Mouse (Mus musculus) forebrain, embryonic 10.5 days (tissue): Measurements from ENCODE around the gene Zcchc4. TPM values are rescaled to one million over a fixed set of nuclear protein-coding genes. Genes with fewer than 3 reads are reported as not detected.

Experiments
- DNase-seq: peaks from one replicate; pipeline ENCODE4 v3.0.0-alpha.2; 2017; ENCODE audit warnings: low spot score; ENCODE audit errors: extremely low spot score
- H3K27ac ChIP-seq: fragments of 300-500 bp; sonication (generic); 2 replicates; pipeline ENCODE4 v1.5.1; 2016; ENCODE audit warnings: mild to moderate bottlenecking
- H3K27me3 ChIP-seq: fragments of 300-500 bp; sonication (generic); 2 replicates; pipeline ENCODE4 v1.6.1; 2016; ENCODE audit warnings: mild to moderate bottlenecking; ENCODE audit not compliant: poor library complexity, severe bottlenecking
- H3K36me3 ChIP-seq: fragments of 300-500 bp; sonication (generic); replicated peaks from 2 replicates; pipeline ENCODE4 v1.6.1; 2016; ENCODE audit warnings: mild to moderate bottlenecking, moderate library complexity
- H3K4me1 ChIP-seq: fragments of 300-500 bp; sonication (generic); 2 replicates; pipeline ENCODE4 v1.6.1; 2016
- H3K4me3 ChIP-seq: fragments of 300-500 bp; sonication (generic); 2 replicates; pipeline ENCODE4 v1.5.1; 2016; ENCODE audit warnings: mild to moderate bottlenecking, moderate library complexity
- H3K9me3 ChIP-seq: fragments of 300-500 bp; sonication (generic); 2 replicates; pipeline ENCODE4 v1.6.1; 2016; ENCODE audit warnings: mild to moderate bottlenecking, moderate library complexity
- WGBS: fragments of 180-500 bp; shearing (Covaris S2); methylation state at CpG from one replicate; pipeline ENCODE4 v1.1.7; 2016; 5-methylcytosine and 5-hydroxymethylcytosine counted together
- polyA plus RNA-seq: library from polyadenylated mRNA; unstranded; fragments of >200 nt; fragmentation: Nextera tagmentation; extraction: Ambion mirVana; gene quantifications from 2 replicates; pipeline ENCODE4 v1.2.1, GENCODE M21; 2016

Zcchc4 gene
- polyA plus RNA-seq, 1 experiment from 2014 or later: 21.5 TPM

DNA sequence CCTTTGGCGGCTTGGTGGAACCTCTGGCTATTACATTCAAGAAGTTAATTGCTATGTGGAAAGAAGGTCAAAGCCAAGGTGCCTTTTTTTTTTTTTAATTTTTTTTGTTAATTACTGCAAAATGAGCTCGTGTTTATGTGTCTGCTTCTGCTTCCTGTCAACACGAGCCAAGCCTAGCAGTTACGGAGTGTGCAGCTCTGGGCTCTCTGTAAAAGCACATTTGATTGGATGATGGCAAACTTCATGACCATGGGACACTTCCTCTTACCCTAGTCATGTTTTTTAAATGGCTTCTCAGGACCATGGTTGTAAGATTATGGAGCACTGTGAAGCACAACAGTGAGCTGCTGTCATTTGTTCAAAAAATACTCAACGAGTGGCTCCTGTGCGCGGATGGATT is 31.8 kb downstream of the Zcchc4 start:
- H3K36me3 ChIP-seq: peaks cover 74% of the 10 kb centered on the region
- 90% methylated on average over 7 of the region's 7 CpGs for WGBS
- DNase-seq: no peak

GRCm38 (mm10) chr5:52810446-52810845 is 35.2 kb downstream of the Zcchc4 start:
- H3K27ac ChIP-seq: no peak overlapping the region
- no peak overlapping the region for H3K4me3 ChIP-seq
- H3K4me1 ChIP-seq: no peaks in the 10 kb centered on the region
- H3K27me3 ChIP-seq: no peaks in the 10 kb centered on the region
- no peak for DNase-seq
- WGBS: 94% methylated on average over 6 of the region's 6 CpGs
- peaks cover 70% of the 10 kb centered on the region for H3K36me3 ChIP-seq
- no peaks in the 10 kb centered on the region for H3K9me3 ChIP-seq

More for the DNA sequence above, 31.8 kb downstream of the Zcchc4 start:
- Histone ChIP-seq H3K4me3 (no peak overlapping the region), H3K9me3 (no peaks in the 10 kb centered on the region), H3K4me1 (no peaks in the 10 kb centered on the region), H3K27me3 (no peaks in the 10 kb centered on the region), H3K27ac (no peak overlapping the region)

DNA sequence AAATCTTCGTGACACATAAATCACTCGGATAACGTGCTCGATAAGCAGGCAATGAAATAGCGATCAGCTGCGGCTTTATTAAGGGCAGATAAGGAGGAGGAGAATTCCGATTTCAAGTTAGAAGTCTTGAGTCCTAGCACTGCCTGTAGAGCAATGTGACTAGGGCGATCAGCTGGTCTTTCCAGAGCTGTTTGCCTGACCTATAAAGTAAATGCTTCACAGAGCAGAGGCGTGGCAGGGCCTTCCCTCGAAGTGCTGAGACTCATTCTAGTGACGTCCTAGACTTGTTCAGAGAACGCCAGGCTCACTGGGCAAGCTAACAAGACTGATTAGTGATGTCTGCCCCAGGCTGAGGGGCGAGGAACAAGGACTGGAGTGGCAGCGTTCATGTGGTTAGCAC is 35.8 kb downstream of the Zcchc4 start:
- Histone ChIP-seq H3K4me3 (no peak overlapping the region), H3K4me1 (no peaks in the 10 kb centered on the region), H3K9me3 (no peaks in the 10 kb centered on the region), H3K36me3 (peaks cover 69% of the 10 kb centered on the region), H3K27me3 (no peaks in the 10 kb centered on the region), H3K27ac (no peak overlapping the region)
- 92% methylated on average over 14 of the region's 14 CpGs for WGBS
- DNase-seq: no peak

- WGBS: 94% methylated on average over 10 of the region's 10 CpGs
- no peak for DNase-seq
- H3K27me3 ChIP-seq: no peaks in the 10 kb centered on the region
- H3K36me3 ChIP-seq: peaks cover 72% of the 10 kb centered on the region
- no peaks in the 10 kb centered on the region for H3K9me3 ChIP-seq
- H3K27ac ChIP-seq: no peak overlapping the region
- H3K4me3 ChIP-seq: no peak overlapping the region
- H3K4me1 ChIP-seq: no peaks in the 10 kb centered on the region
These were observed 37.2 kb downstream of the Zcchc4 start for GRCm38 (mm10) chr5:52812456-52812855.

- DNase-seq: no peak
- Histone ChIP-seq H3K27ac (no peak overlapping the region), H3K36me3 (peaks cover 64% of the 10 kb centered on the region), H3K4me1 (no peaks in the 10 kb centered on the region), H3K4me3 (no peak overlapping the region), H3K9me3 (no peaks in the 10 kb centered on the region), H3K27me3 (no peaks in the 10 kb centered on the region)
- WGBS: 96% methylated on average over 7 of the region's 7 CpGs
These were observed 38.1 kb downstream of the Zcchc4 start for GRCm38 (mm10) chr5:52813312-52813711.

DNA sequence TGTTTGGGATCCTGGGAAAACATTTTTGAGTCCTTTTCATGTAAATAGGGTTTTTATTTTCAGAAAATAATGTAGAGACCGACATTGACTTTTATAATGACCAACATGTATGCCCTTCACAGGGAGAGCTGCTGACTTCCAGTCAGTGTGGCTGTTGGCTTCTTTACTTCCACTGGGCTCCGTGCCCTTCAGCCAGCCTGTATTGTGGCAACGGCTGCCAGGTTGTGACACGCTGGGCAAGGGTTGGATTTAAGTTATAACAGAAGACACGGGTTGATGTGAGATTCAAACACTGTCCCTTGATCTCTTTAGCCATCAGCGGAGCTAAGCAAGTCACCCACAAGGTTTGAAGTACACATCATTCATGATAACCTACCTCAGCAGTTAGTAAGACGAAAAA is 43.5 kb downstream of the Zcchc4 start:
- Histone ChIP-seq H3K4me3 (no peak overlapping the region), H3K27me3 (no peaks in the 10 kb centered on the region), H3K36me3 (peaks cover 59% of the 10 kb centered on the region), H3K27ac (no peak overlapping the region), H3K9me3 (no peaks in the 10 kb centered on the region), H3K4me1 (no peaks in the 10 kb centered on the region)
- DNase-seq: no peak
- 94% methylated on average over 7 of the region's 7 CpGs for WGBS

GRCm38 (mm10) chr5:52821691-52822090 is 46.5 kb downstream of the Zcchc4 start:
- no peak overlapping the region for H3K4me3 ChIP-seq
- H3K4me1 ChIP-seq: no peaks in the 10 kb centered on the region
- WGBS: 71% methylated on average over 3 of the region's 3 CpGs
- no peaks in the 10 kb centered on the region for H3K27me3 ChIP-seq
- no peak overlapping the region for H3K27ac ChIP-seq
- H3K36me3 ChIP-seq: peaks cover 55% of the 10 kb centered on the region
- DNase-seq: no peak
- H3K9me3 ChIP-seq: no peaks in the 10 kb centered on the region

GRCm38 (mm10) chr5:52827923-52828322 is 52.7 kb downstream of the Zcchc4 start:
- H3K27ac ChIP-seq: no peak overlapping the region
- WGBS: 94% methylated on average over 4 of the region's 4 CpGs
- no peak overlapping the region for H3K4me3 ChIP-seq
- no peaks in the 10 kb centered on the region for H3K27me3 ChIP-seq
- H3K9me3 ChIP-seq: no peaks in the 10 kb centered on the region
- DNase-seq: no peak
- H3K4me1 ChIP-seq: peaks cover 1% of the 10 kb centered on the region; the same call in 1 of the 2 replicates
- H3K36me3 ChIP-seq: peaks cover 24% of the 10 kb centered on the region

DNA sequence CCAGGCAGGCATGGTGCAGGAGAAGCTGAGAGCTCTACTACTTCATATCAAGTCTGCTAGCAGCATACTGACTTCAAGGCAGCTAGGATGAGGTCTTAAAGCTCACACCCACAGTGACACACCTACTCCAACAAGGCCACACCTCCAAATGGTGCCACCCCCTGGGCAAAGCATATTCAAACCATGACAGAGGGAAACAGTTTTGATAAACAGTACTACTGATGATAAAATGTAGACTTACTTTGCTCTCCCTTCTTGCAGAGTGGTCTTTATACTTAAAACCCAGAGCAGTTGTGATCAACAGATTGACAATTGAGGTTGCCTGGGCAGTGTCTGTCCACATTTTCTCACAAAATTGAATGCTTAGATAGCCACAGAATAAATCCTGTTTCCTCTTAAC is 57.8 kb downstream of the Zcchc4 start:
- H3K27me3 ChIP-seq: no peaks in the 10 kb centered on the region
- H3K36me3 ChIP-seq: peaks cover 20% of the 10 kb centered on the region
- H3K27ac ChIP-seq: peak overlapping the region; percentile 93
- no peak for DNase-seq
- peak overlapping the region; percentile 76 for H3K4me3 ChIP-seq
- H3K9me3 ChIP-seq: no peaks in the 10 kb centered on the region
- peaks cover 28% of the 10 kb centered on the region for H3K4me1 ChIP-seq

DNA sequence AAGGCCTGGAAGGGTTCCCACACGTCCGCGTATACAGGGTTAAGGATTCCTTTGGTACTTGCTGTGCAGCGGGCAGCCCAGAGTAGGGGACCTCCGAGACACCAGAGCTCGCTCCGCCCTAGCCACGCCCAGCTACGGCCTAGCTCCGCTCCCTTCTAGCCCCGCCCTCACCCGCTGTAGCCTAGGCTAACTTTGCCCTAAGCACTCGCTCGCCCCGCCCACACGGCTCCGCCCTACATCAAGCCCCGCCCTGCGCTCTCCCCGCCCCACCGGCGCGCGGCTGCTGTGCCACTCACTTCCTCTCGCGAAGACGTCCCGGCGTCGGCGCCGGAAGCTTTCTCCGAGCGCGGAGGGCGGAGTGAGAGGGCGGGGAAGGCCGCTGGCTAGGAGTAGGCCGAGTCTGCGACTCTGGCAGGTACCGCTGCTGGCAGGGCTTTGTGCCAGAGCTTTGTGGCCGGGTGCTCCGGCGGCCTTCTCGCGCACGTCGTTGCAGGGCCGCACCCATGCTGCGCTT is 58.6 kb downstream of the Zcchc4 start, which contains the start of gene Anapc4:
TSS of gene Anapc4 (plus strand) at position 252 of the 514 bp plus-strand sequence.
- Histone ChIP-seq H3K4me3 (peak within 1 kb of the TSS; percentile 76), H3K9me3 (no peaks in the 10 kb centered on the region), H3K4me1 (peaks cover 28% of the 10 kb centered on the region), H3K36me3 (peaks cover 29% of the 10 kb centered on the region), H3K27me3 (no peaks in the 10 kb centered on the region), H3K27ac (peak within 1 kb of the TSS; percentile 93)
- peak; percentile 100 for DNase-seq
- under 1% methylated on average over 50 of the region's 50 CpGs for WGBS

DNA sequence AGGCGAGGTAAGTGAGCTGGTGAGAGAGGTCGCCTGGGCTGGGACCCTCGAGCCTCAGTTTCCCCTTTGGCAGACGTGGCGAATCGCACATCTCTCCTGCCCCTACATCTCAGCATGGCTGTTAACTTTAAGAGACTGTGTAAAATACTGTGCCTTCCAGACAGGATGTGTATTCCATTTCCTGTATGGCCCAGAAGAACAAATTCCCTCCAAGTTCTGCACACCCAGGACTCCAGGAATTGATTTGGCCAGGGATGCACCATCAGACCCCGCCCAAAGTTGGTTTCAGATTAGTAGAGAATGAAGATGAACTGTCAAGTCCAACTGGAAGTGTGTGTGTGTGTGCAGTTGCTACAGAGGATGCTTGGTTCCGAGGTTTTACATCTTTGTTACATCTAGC is 59.2 kb downstream of the Zcchc4 start:
- Histone ChIP-seq H3K9me3 (no peaks in the 10 kb centered on the region), H3K27ac (peak overlapping the region; percentile 93), H3K36me3 (peaks cover 33% of the 10 kb centered on the region), H3K4me1 (peaks cover 28% of the 10 kb centered on the region), H3K4me3 (peak overlapping the region; percentile 76), H3K27me3 (no peaks in the 10 kb centered on the region)
- no peak for DNase-seq
- WGBS: 11% methylated on average over 8 of the region's 8 CpGs

GRCm38 (mm10) chr5:52844319-52844718 is 69.1 kb downstream of the Zcchc4 start:
- no peaks in the 10 kb centered on the region for H3K27me3 ChIP-seq
- H3K9me3 ChIP-seq: no peaks in the 10 kb centered on the region
- no peak overlapping the region for H3K27ac ChIP-seq
- DNase-seq: no peak
- 96% methylated on average over 7 of the region's 7 CpGs for WGBS
- H3K4me3 ChIP-seq: no peak overlapping the region
- peaks cover 97% of the 10 kb centered on the region for H3K36me3 ChIP-seq
- H3K4me1 ChIP-seq: no peaks in the 10 kb centered on the region

- Histone ChIP-seq H3K36me3 (peaks cover 91% of the 10 kb centered on the region), H3K9me3 (no peaks in the 10 kb centered on the region), H3K4me1 (no peaks in the 10 kb centered on the region), H3K27ac (no peak overlapping the region), H3K27me3 (no peaks in the 10 kb centered on the region), H3K4me3 (no peak overlapping the region)
- 90% methylated on average over 5 of the region's 5 CpGs for WGBS
- no peak for DNase-seq
These were observed 80.5 kb downstream of the Zcchc4 start for GRCm38 (mm10) chr5:52855727-52856126.

- no peak overlapping the region for H3K27ac ChIP-seq
- peaks cover 96% of the 10 kb centered on the region for H3K36me3 ChIP-seq
- H3K4me1 ChIP-seq: no peaks in the 10 kb centered on the region
- no peaks in the 10 kb centered on the region for H3K27me3 ChIP-seq
- no peak overlapping the region for H3K4me3 ChIP-seq
- WGBS: 94% methylated on average over 8 of the region's 8 CpGs
- H3K9me3 ChIP-seq: no peaks in the 10 kb centered on the region
- DNase-seq: no peak
These were observed 89.2 kb downstream of the Zcchc4 start for GRCm38 (mm10) chr5:52864446-52864845.
